Mouse (Mus musculus): ENCODE results near the gene Drd2. TPM values are rescaled to one million over a fixed set of nuclear protein-coding genes. Genes with fewer than 3 reads are reported as not detected.

Drd2 gene
- polyA plus RNA-seq, 1 experiment from 2014 or later, result 1.2 TPM

DNA sequence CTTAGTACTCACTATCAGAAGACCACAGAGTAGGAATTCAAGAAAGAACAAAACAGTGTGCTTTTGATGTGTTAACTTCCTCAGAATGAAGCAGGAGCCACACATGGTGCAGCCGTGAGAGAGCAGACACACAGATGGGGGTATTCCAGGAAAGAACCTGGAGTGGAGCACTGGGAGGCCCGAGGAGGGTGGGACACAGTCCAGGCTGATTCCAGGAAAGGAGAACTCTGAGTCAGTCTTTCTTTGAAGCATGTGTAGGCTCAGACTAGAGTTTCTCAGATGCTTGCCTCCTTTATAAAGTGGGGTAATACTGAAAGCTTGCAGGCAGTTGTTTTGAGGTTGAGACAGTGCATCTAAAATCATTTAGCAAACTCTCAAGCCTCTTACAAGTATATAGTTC lies 51.8 kb downstream of the Drd2 start:
- no peak overlapping the region for H3K27ac ChIP-seq
- no peak overlapping the region for H3K4me3 ChIP-seq
- H3K27me3 ChIP-seq (ENCODE audit: insufficient read depth, poor library complexity, severe bottlenecking), result 0 out of 2 replicates have a peak, but pooled peaks cover 2% of the 10 kb centered on the region
- 66% methylated on average over 2 of the region's 2 CpGs for WGBS
- no peaks in the 10 kb centered on the region for H3K36me3 ChIP-seq
- DNase-seq (ENCODE audit: low spot score), result no peak
- H3K9me3 ChIP-seq, result no peaks in the 10 kb centered on the region
- H3K4me1 ChIP-seq (replicated peaks), result no peaks in the 10 kb centered on the region

DNA sequence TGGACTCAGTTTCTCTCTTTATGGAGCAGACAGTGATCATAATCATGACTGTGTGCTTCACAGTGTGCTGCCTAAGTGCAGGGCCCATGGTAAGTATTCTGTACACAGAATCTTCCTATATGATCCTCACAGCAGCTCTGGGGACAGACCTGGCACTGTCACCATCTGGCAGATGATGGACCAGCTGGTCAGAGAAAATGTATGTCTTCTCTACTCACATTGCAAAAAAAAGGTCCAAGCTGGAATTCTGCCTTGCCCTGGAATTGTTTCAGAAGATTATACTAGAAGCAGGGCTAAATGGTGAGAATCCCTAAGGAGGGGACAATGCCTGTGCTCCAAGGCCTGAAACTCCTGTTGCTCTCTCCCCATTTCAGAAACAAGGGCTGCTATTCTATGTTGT lies 55.6 kb downstream of the Drd2 start:
- Histone ChIP-seq H3K9me3 (no peaks in the 10 kb centered on the region), H3K4me3 (no peak overlapping the region), H3K36me3 (no peaks in the 10 kb centered on the region), H3K27me3 (ENCODE audit: insufficient read depth, poor library complexity, severe bottlenecking) (no peaks in the 10 kb centered on the region), H3K27ac (no peak overlapping the region), H3K4me1 (replicated peaks) (no peaks in the 10 kb centered on the region)
- no peak for DNase-seq (ENCODE audit: low spot score)

DNA sequence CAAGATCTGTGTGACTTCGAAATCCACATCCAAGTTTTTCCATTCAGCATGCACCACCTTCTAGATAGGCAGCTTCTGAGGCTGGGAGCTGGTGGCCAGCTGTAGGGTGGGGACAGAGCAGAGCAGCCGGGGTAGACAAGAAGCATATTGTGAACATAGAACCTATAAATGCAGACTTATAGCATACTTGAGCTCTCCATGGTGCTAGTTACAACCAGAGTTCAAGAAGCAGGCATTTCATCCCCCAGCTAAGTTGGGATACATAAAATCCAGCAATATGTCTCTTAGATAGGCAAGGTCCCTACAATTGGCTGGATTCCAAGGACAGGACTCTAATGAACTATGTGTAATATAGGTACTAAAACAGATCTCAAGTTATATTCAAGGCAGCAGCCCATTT lies 63.3 kb downstream of the Drd2 start:
- WGBS, result 75% methylated on average over 2 of the region's 2 CpGs
- Histone ChIP-seq H3K36me3 (no peaks in the 10 kb centered on the region), H3K4me3 (no peak overlapping the region), H3K4me1 (replicated peaks) (peaks cover 2% of the 10 kb centered on the region; the same call in 1 of the 2 replicates), H3K27me3 (ENCODE audit: insufficient read depth, poor library complexity, severe bottlenecking) (no peaks in the 10 kb centered on the region), H3K9me3 (no peaks in the 10 kb centered on the region), H3K27ac (no peak overlapping the region)
- DNase-seq (ENCODE audit: low spot score), result no peak

GRCm38 (mm10) chr9:49407028-49407427 lies 66.6 kb downstream of the Drd2 start:
- 87% methylated on average over 5 of the region's 5 CpGs for WGBS
- H3K27ac ChIP-seq, result no peak overlapping the region
- H3K27me3 ChIP-seq (ENCODE audit: insufficient read depth, poor library complexity, severe bottlenecking), result 0 out of 2 replicates have a peak, but pooled peaks cover 6% of the 10 kb centered on the region
- DNase-seq (ENCODE audit: low spot score), result no peak
- peaks cover 19% of the 10 kb centered on the region for H3K4me1 ChIP-seq (replicated peaks)
- no peaks in the 10 kb centered on the region for H3K9me3 ChIP-seq
- no peak overlapping the region for H3K4me3 ChIP-seq
- no peaks in the 10 kb centered on the region for H3K36me3 ChIP-seq

- no peaks in the 10 kb centered on the region for H3K9me3 ChIP-seq
- 87% methylated on average over 5 of the region's 5 CpGs for WGBS
- no peak for DNase-seq (ENCODE audit: low spot score)
- H3K36me3 ChIP-seq, result no peaks in the 10 kb centered on the region
- H3K4me1 ChIP-seq (replicated peaks), result peaks cover 19% of the 10 kb centered on the region
- H3K27ac ChIP-seq, result no peak overlapping the region
- H3K4me3 ChIP-seq, result no peak overlapping the region
- 0 out of 2 replicates have a peak, but pooled peaks cover 6% of the 10 kb centered on the region for H3K27me3 ChIP-seq (ENCODE audit: insufficient read depth, poor library complexity, severe bottlenecking)
Measured at GRCm38 (mm10) chr9:49410621-49411020, 70.2 kb downstream of the Drd2 start.

DNA sequence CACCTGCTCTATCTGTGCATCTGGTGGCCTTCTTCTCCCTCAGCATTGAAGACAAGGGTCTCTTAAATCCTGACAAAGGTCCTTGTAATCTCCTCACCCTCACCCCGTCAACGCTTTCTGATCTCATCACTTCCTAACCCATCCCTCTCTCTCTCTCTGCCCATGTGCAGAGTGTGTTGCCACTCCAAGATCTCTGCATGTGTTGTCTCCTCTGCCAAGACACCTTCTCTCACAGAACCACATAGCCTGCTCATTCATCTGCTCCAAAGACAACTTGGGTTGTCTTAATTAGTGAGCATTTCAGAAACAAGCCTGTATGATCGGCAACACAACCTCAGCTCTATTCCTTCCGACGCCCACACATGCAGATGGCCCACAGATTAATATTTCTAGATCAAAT lies 83.4 kb downstream of the Drd2 start:
- no peak overlapping the region for H3K4me3 ChIP-seq
- no peaks in the 10 kb centered on the region for H3K27me3 ChIP-seq (ENCODE audit: insufficient read depth, poor library complexity, severe bottlenecking)
- H3K4me1 ChIP-seq (replicated peaks), result peaks cover 5% of the 10 kb centered on the region; the same call in 1 of the 2 replicates
- H3K27ac ChIP-seq, result no peak overlapping the region
- no peak for DNase-seq (ENCODE audit: low spot score)
- 95% methylated on average over 5 of the region's 5 CpGs for WGBS
- no peaks in the 10 kb centered on the region for H3K9me3 ChIP-seq
- H3K36me3 ChIP-seq, result no peaks in the 10 kb centered on the region

- H3K9me3 ChIP-seq, result no peaks in the 10 kb centered on the region
- H3K4me3 ChIP-seq, result no peak overlapping the region
- H3K36me3 ChIP-seq, result no peaks in the 10 kb centered on the region
- peaks cover 5% of the 10 kb centered on the region; the same call in 1 of the 2 replicates for H3K4me1 ChIP-seq (replicated peaks)
- H3K27me3 ChIP-seq (ENCODE audit: insufficient read depth, poor library complexity, severe bottlenecking), result no peaks in the 10 kb centered on the region
- no peak for DNase-seq (ENCODE audit: low spot score)
- whole genome bisulfite sequencing, result 47% methylated on average over 1 of the region's 1 CpGs
- H3K27ac ChIP-seq, result no peak overlapping the region
Measured at GRCm38 (mm10) chr9:49425585-49425984, 85.2 kb downstream of the Drd2 start.

GRCm38 (mm10) chr9:49426921-49427320 lies 86.5 kb downstream of the Drd2 start, which contains the start of gene Ankk1:
Ankk1 (minus strand) TSS chr9:49427021.
- H3K9me3 ChIP-seq, result no peaks in the 10 kb centered on the region
- no peaks in the 10 kb centered on the region for H3K27me3 ChIP-seq (ENCODE audit: insufficient read depth, poor library complexity, severe bottlenecking)
- no peak for DNase-seq (ENCODE audit: low spot score)
- 83% methylated on average over 7 of the region's 7 CpGs for WGBS
- H3K27ac ChIP-seq, result no peak within 1 kb of the TSS
- no peak within 1 kb of the TSS for H3K4me3 ChIP-seq
- H3K4me1 ChIP-seq (replicated peaks), result peaks cover 5% of the 10 kb centered on the region; the same call in 1 of the 2 replicates
- no peaks in the 10 kb centered on the region for H3K36me3 ChIP-seq

GRCm38 (mm10) chr9:49427478-49427877 lies 87.1 kb downstream of the Drd2 start:
- Histone ChIP-seq H3K36me3 (no peaks in the 10 kb centered on the region), H3K4me1 (replicated peaks) (peaks cover 5% of the 10 kb centered on the region; the same call in 1 of the 2 replicates), H3K27ac (no peak overlapping the region), H3K4me3 (no peak overlapping the region), H3K27me3 (ENCODE audit: insufficient read depth, poor library complexity, severe bottlenecking) (no peaks in the 10 kb centered on the region), H3K9me3 (no peaks in the 10 kb centered on the region)
- no peak for DNase-seq (ENCODE audit: low spot score)
- 80% methylated on average over 5 of the region's 5 CpGs for WGBS

DNA sequence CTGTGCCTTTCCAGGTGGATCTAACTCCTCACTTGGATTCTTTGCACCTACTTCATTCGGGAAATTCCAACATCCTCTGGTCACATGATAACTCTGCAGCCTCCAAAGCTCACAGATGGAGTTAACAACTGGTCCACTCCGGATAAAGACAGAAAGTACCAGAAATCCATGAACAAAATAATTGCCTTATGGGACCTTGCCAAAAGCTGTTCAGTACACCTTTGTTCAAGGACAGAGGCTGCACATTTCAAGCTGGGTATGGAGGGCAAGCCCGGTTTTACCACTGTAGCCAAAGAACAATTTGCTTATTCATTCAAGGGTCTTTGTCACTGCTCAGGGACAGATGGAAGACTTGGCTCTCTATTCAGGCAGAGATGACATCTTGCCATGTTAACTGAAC lies 102.2 kb downstream of the Drd2 start:
- no peak overlapping the region for H3K27ac ChIP-seq
- 0 out of 2 replicates have a peak, but pooled peaks cover 6% of the 10 kb centered on the region for H3K4me1 ChIP-seq (replicated peaks)
- WGBS, result 88% methylated on average over 3 of the region's 3 CpGs

DNA sequence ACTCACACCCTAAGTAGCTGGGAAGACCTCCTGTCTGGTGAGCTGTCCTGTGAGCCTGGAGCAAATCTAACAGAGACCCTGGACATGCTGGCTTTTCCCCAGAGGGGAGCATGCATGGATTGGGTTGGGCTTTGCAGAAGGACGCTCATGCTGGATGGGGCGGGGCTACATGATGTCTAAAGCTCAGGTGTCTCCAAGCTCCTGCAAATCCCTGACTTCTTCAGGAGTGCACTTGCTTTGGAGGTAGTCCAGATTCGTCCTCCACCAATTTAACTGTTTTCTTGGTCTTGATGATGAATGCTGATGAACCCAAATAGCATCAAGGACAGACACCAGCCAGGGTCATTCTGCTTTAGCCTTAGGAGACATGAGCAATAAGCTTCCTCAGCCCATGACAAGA lies 110.1 kb downstream of the Drd2 start:
- H3K4me1 ChIP-seq (replicated peaks), result no peaks in the 10 kb centered on the region
- H3K4me3 ChIP-seq, result no peak overlapping the region
- DNase-seq (ENCODE audit: low spot score), result no peak
- H3K36me3 ChIP-seq, result no peaks in the 10 kb centered on the region
- 83% methylated on average over 3 of the region's 3 CpGs for WGBS
- H3K9me3 ChIP-seq, result peaks cover 2% of the 10 kb centered on the region; the same call in 1 of the 2 replicates
- no peak overlapping the region for H3K27ac ChIP-seq
- H3K27me3 ChIP-seq (ENCODE audit: insufficient read depth, poor library complexity, severe bottlenecking), result no peaks in the 10 kb centered on the region

More for the DNA sequence above, 102.2 kb downstream of the Drd2 start:
- Histone ChIP-seq H3K9me3 (no peaks in the 10 kb centered on the region), H3K27me3 (ENCODE audit: insufficient read depth, poor library complexity, severe bottlenecking) (no peaks in the 10 kb centered on the region), H3K36me3 (no peaks in the 10 kb centered on the region), H3K4me3 (no peak overlapping the region)
- no peak for DNase-seq (ENCODE audit: low spot score)

DNA sequence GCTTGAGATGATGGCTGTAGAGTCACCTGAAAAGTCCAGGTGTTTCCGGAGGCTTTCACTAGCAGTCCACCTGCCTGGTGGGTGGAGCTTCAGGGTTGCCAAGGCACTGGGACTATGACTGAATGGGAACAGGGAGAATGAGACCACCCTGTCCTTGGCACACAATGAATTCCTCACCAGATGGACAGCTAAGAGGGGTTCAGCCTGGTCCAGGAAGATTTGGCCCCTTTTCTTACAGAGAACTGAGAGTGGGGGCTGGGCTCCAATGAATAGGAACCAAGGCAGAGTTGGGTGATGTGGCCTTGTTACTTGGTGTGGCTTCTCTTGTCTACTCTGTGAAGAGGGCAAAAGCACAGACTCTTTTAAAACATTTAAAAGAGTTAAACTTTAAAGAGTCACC lies 112.0 kb downstream of the Drd2 start:
- 92% methylated on average over 1 of the region's 1 CpGs for WGBS
- no peak for DNase-seq (ENCODE audit: low spot score)
- H3K9me3 ChIP-seq, result peaks cover 2% of the 10 kb centered on the region; the same call in 1 of the 2 replicates
- H3K4me1 ChIP-seq (replicated peaks), result no peaks in the 10 kb centered on the region
- no peak overlapping the region for H3K27ac ChIP-seq
- no peaks in the 10 kb centered on the region for H3K27me3 ChIP-seq (ENCODE audit: insufficient read depth, poor library complexity, severe bottlenecking)
- H3K36me3 ChIP-seq, result no peaks in the 10 kb centered on the region
- H3K4me3 ChIP-seq, result no peak overlapping the region

GRCm38 (mm10) chr9:49456136-49456535 lies 115.7 kb downstream of the Drd2 start:
- no peaks in the 10 kb centered on the region for H3K27me3 ChIP-seq (ENCODE audit: insufficient read depth, poor library complexity, severe bottlenecking)
- 87% methylated on average over 3 of the region's 3 CpGs for WGBS
- H3K4me1 ChIP-seq (replicated peaks), result no peaks in the 10 kb centered on the region
- no peak for DNase-seq (ENCODE audit: low spot score)
- H3K9me3 ChIP-seq, result peaks cover 2% of the 10 kb centered on the region; the same call in 1 of the 2 replicates
- no peaks in the 10 kb centered on the region for H3K36me3 ChIP-seq
- no peak overlapping the region for H3K27ac ChIP-seq
- H3K4me3 ChIP-seq, result no peak overlapping the region

Measured in hindbrain, embryonic 10.5 days (tissue).